Mouse (Mus musculus) CH12F3 (cell line): Measurements from ENCODE around the gene Mcm5.

Source experiments
- in situ Hi-C: fragments of 300-500 bp; cut with MboI; formaldehyde crosslinking; loops from 2 replicates; pipeline ENCODE4 v1.14.3; 2020; ENCODE audit warnings: low sequenced_read_pairs

The Mcm5 gene

GRCm38 (mm10) chr8:75093399-75094156 lies 15.8 kb upstream of the Mcm5 start, which contains the start of gene Hmox1:
Hmox1 (plus strand) TSS chr8:75093621.
- in situ Hi-C loops = no loop called here

- in situ Hi-C loops = no loop called here
These were observed 6.4 kb upstream of the Mcm5 start for GRCm38 (mm10) chr8:75102956-75103355.

- in situ Hi-C loops = no loop called here
These were observed 5.9 kb upstream of the Mcm5 start for GRCm38 (mm10) chr8:75103376-75103878.

- in situ Hi-C loops = no loop called here
These were observed 688 bp upstream of the Mcm5 start for GRCm38 (mm10) chr8:75108527-75109235.

- in situ Hi-C loops = no loop called here
These were observed 724 bp downstream of the Mcm5 start for GRCm38 (mm10) chr8:75110093-75110492.

GRCm38 (mm10) chr8:75118505-75118904 lies 9.1 kb downstream of the Mcm5 start:
- in situ Hi-C loops = no loop called here

- in situ Hi-C loops = no loop called here
These were observed 9.9 kb downstream of the Mcm5 start for GRCm38 (mm10) chr8:75119287-75119686.

GRCm38 (mm10) chr8:75119747-75120146 lies 10.4 kb downstream of the Mcm5 start:
- in situ Hi-C loops = no loop called here

GRCm38 (mm10) chr8:75127406-75127805 lies 18.0 kb downstream of the Mcm5 start:
- in situ Hi-C loops = no loop called here

- in situ Hi-C loops = loop anchor here (10.0 kb wide), 1 partner anchor 82 kb away; the partner anchor contains the start of gene Rasd2
These were observed 23.1 kb downstream of the Mcm5 start for GRCm38 (mm10) chr8:75132485-75132884.

GRCm38 (mm10) chr8:75133399-75133798 lies 24.0 kb downstream of the Mcm5 start:
- in situ Hi-C loops = loop anchor here (10.0 kb wide), 1 partner anchor 81 kb away; the partner anchor contains the start of gene Rasd2

GRCm38 (mm10) chr8:75134603-75135391 lies 25.4 kb downstream of the Mcm5 start:
- in situ Hi-C loops = loop anchor here (10.0 kb wide), 1 partner anchor 80 kb away; the partner anchor contains the start of gene Rasd2

GRCm38 (mm10) chr8:75135756-75136155 lies 26.4 kb downstream of the Mcm5 start:
- in situ Hi-C loops = loop anchor here (10.0 kb wide), 1 partner anchor 79 kb away; the partner anchor contains the start of gene Rasd2

- in situ Hi-C loops = loop anchor here (10.0 kb wide), 1 partner anchor 79 kb away; the partner anchor contains the start of gene Rasd2
These were observed 26.9 kb downstream of the Mcm5 start for GRCm38 (mm10) chr8:75136256-75136655.

GRCm38 (mm10) chr8:75137536-75137935 lies 28.2 kb downstream of the Mcm5 start:
- in situ Hi-C loops = loop anchor here (10.0 kb wide), 1 partner anchor 77 kb away; the partner anchor contains the start of gene Rasd2

- in situ Hi-C loops = no loop called here
These were observed 41.7 kb downstream of the Mcm5 start for GRCm38 (mm10) chr8:75150911-75151610.

- in situ Hi-C loops = no loop called here
These were observed 42.4 kb downstream of the Mcm5 start for GRCm38 (mm10) chr8:75151743-75152142.

GRCm38 (mm10) chr8:75152505-75153082 lies 43.2 kb downstream of the Mcm5 start:
- in situ Hi-C loops = no loop called here

- in situ Hi-C loops = no loop called here
These were observed 45.6 kb downstream of the Mcm5 start for GRCm38 (mm10) chr8:75154855-75155478.
